Mouse (Mus musculus): ENCODE results near the gene Nmrk2. TPM values are rescaled to one million over a fixed set of nuclear protein-coding genes. Genes with fewer than 3 reads are reported as not detected.

Gene Nmrk2
- polyA plus RNA-seq, 1 experiment from 2014 or later = 0.14 TPM

- 79% methylated on average over 6 of the region's 6 CpGs for WGBS
- Histone ChIP-seq H3K4me1 (ENCODE audit: control insufficient read depth, insufficient read depth, low read length) (no peaks in the 10 kb centered on the region), H3K4me2 (replicated peaks; ENCODE audit: low read depth, low read length) (no peak overlapping the region), H3K27me3 (ENCODE audit: control insufficient read depth, insufficient read depth, low read length) (no peaks in the 10 kb centered on the region), H3K36me3 (ENCODE audit: control insufficient read depth, insufficient read depth, low read length) (peaks cover 74% of the 10 kb centered on the region), H3K9ac (replicated peaks; ENCODE audit: low read depth, low read length) (no peak overlapping the region), H3K27ac (ENCODE audit: low read length) (peak overlapping the region; percentile 27; the same call in 1 of the 2 replicates), H3K9me3 (ENCODE audit: control insufficient read depth, low read depth, low read length) (no peaks in the 10 kb centered on the region), H3K4me3 (ENCODE audit: low read depth, low read length) (no peak overlapping the region)
- no peak for ATAC-seq (ENCODE audit: insufficient number of reproducible peaks, insufficient read depth, low FRiP score, low read depth)
These were observed 47.1 kb downstream of the Nmrk2 start for GRCm38 (mm10) chr10:81154736-81155135.

- peaks cover 78% of the 10 kb centered on the region for H3K36me3 ChIP-seq (ENCODE audit: control insufficient read depth, insufficient read depth, low read length)
- no peaks in the 10 kb centered on the region for H3K9me3 ChIP-seq (ENCODE audit: control insufficient read depth, low read depth, low read length)
- 94% methylated on average over 12 of the region's 12 CpGs for WGBS
- no peak for ATAC-seq (ENCODE audit: insufficient number of reproducible peaks, insufficient read depth, low FRiP score, low read depth)
- H3K27ac ChIP-seq (ENCODE audit: low read length) = no peak overlapping the region
- H3K9ac ChIP-seq (replicated peaks; ENCODE audit: low read depth, low read length) = no peak overlapping the region
- no peak overlapping the region for H3K4me2 ChIP-seq (replicated peaks; ENCODE audit: low read depth, low read length)
- no peaks in the 10 kb centered on the region for H3K27me3 ChIP-seq (ENCODE audit: control insufficient read depth, insufficient read depth, low read length)
- H3K4me3 ChIP-seq (ENCODE audit: low read depth, low read length) = no peak overlapping the region
- H3K4me1 ChIP-seq (ENCODE audit: control insufficient read depth, insufficient read depth, low read length) = no peaks in the 10 kb centered on the region
These were observed 47.5 kb downstream of the Nmrk2 start for GRCm38 (mm10) chr10:81154313-81154712.

- peaks cover 82% of the 10 kb centered on the region for H3K36me3 ChIP-seq (ENCODE audit: control insufficient read depth, insufficient read depth, low read length)
- no peaks in the 10 kb centered on the region for H3K27me3 ChIP-seq (ENCODE audit: control insufficient read depth, insufficient read depth, low read length)
- H3K4me1 ChIP-seq (ENCODE audit: control insufficient read depth, insufficient read depth, low read length) = no peaks in the 10 kb centered on the region
- no peak overlapping the region for H3K27ac ChIP-seq (ENCODE audit: low read length)
- H3K4me2 ChIP-seq (replicated peaks; ENCODE audit: low read depth, low read length) = no peak overlapping the region
- ATAC-seq (ENCODE audit: insufficient number of reproducible peaks, insufficient read depth, low FRiP score, low read depth) = no peak
- no peaks in the 10 kb centered on the region for H3K9me3 ChIP-seq (ENCODE audit: control insufficient read depth, low read depth, low read length)
- H3K4me3 ChIP-seq (ENCODE audit: low read depth, low read length) = no peak overlapping the region
- no peak overlapping the region for H3K9ac ChIP-seq (replicated peaks; ENCODE audit: low read depth, low read length)
- 74% methylated on average over 12 of the region's 12 CpGs for WGBS
These were observed 49.2 kb downstream of the Nmrk2 start for GRCm38 (mm10) chr10:81152609-81153008.

- no peak overlapping the region for H3K9ac ChIP-seq (replicated peaks; ENCODE audit: low read depth, low read length)
- no peaks in the 10 kb centered on the region for H3K9me3 ChIP-seq (ENCODE audit: control insufficient read depth, low read depth, low read length)
- no peaks in the 10 kb centered on the region for H3K27me3 ChIP-seq (ENCODE audit: control insufficient read depth, insufficient read depth, low read length)
- no peak overlapping the region for H3K4me3 ChIP-seq (ENCODE audit: low read depth, low read length)
- H3K27ac ChIP-seq (ENCODE audit: low read length) = no peak overlapping the region
- H3K36me3 ChIP-seq (ENCODE audit: control insufficient read depth, insufficient read depth, low read length) = peaks cover 81% of the 10 kb centered on the region
- ATAC-seq (ENCODE audit: insufficient number of reproducible peaks, insufficient read depth, low FRiP score, low read depth) = no peak
- WGBS = 78% methylated on average over 6 of the region's 6 CpGs
- no peak overlapping the region for H3K4me2 ChIP-seq (replicated peaks; ENCODE audit: low read depth, low read length)
- H3K4me1 ChIP-seq (ENCODE audit: control insufficient read depth, insufficient read depth, low read length) = 0 out of 2 replicates have a peak, but pooled peaks cover 5% of the 10 kb centered on the region
These were observed 50.6 kb downstream of the Nmrk2 start for GRCm38 (mm10) chr10:81151261-81151660.

Other genes starting within 250 kb of the Nmrk2 start
- gene Gng7, start 187.1 kb downstream of the Nmrk2 start, polyA plus RNA-seq (2014; fragmentation: Nextera tagmentation; extraction: Ambion mirVana) = 4.7 and 5.9 TPM in 2 replicates
- 0.20 and 0.41 TPM in 2 replicates for gene Diras1, start 176.4 kb downstream of the Nmrk2 start, polyA plus RNA-seq (2014; fragmentation: Nextera tagmentation; extraction: Ambion mirVana)
- 10.3 and 11.9 TPM in 2 replicates for gene Slc39a3, start 164.6 kb downstream of the Nmrk2 start, polyA plus RNA-seq (2014; fragmentation: Nextera tagmentation; extraction: Ambion mirVana)
- 162 and 164 TPM in 2 replicates for gene Sgta, start 141.9 kb downstream of the Nmrk2 start, polyA plus RNA-seq (2014; fragmentation: Nextera tagmentation; extraction: Ambion mirVana)
- gene Thop1, start 132.0 kb downstream of the Nmrk2 start, polyA plus RNA-seq (2014; fragmentation: Nextera tagmentation; extraction: Ambion mirVana) = 38.2 and 39.9 TPM in 2 replicates
- gene Creb3l3, start 103.2 kb downstream of the Nmrk2 start, polyA plus RNA-seq (2014; fragmentation: Nextera tagmentation; extraction: Ambion mirVana) = 0.22 and 0.56 TPM in 2 replicates
- 164 and 167 TPM in 2 replicates for gene Map2k2, start 96.1 kb downstream of the Nmrk2 start, polyA plus RNA-seq (2014; fragmentation: Nextera tagmentation; extraction: Ambion mirVana)
- 25.5 and 27.4 TPM in 2 replicates for gene Zbtb7a, start 66.8 kb downstream of the Nmrk2 start, polyA plus RNA-seq (2014; fragmentation: Nextera tagmentation; extraction: Ambion mirVana)
- gene Pias4, start 34.1 kb downstream of the Nmrk2 start, polyA plus RNA-seq (2014; fragmentation: Nextera tagmentation; extraction: Ambion mirVana) = 32.7 and 40.9 TPM in 2 replicates
- gene Eef2, start 25.4 kb downstream of the Nmrk2 start, polyA plus RNA-seq (2014; fragmentation: Nextera tagmentation; extraction: Ambion mirVana) = 416 and 434 TPM in 2 replicates
- 48.9 and 58.7 TPM in 2 replicates for gene Dapk3, start 19.0 kb downstream of the Nmrk2 start, polyA plus RNA-seq (2014; fragmentation: Nextera tagmentation; extraction: Ambion mirVana)
- not detected in 2 replicates for gene 4930442H23Rik, start 18.2 kb downstream of the Nmrk2 start, polyA plus RNA-seq (2014; fragmentation: Nextera tagmentation; extraction: Ambion mirVana)
- 1.9 and 2.2 TPM in 2 replicates for gene Atcay, start 28.8 kb upstream of the Nmrk2 start, polyA plus RNA-seq (2014; fragmentation: Nextera tagmentation; extraction: Ambion mirVana)
- gene Zfr2, start 31.1 kb upstream of the Nmrk2 start, polyA plus RNA-seq (2014; fragmentation: Nextera tagmentation; extraction: Ambion mirVana) = 9.2 and 10.8 TPM in 2 replicates
- 3.4 and 3.9 TPM in 2 replicates for gene Matk, start 50.9 kb upstream of the Nmrk2 start, polyA plus RNA-seq (2014; fragmentation: Nextera tagmentation; extraction: Ambion mirVana)
- 223 and 246 TPM in 2 replicates for gene Mrpl54, start 64.9 kb upstream of the Nmrk2 start, polyA plus RNA-seq (2014; fragmentation: Nextera tagmentation; extraction: Ambion mirVana)
- gene Apba3, start 64.9 kb upstream of the Nmrk2 start, polyA plus RNA-seq (2014; fragmentation: Nextera tagmentation; extraction: Ambion mirVana) = 47.0 and 51.1 TPM in 2 replicates
- gene Tjp3, start 89.5 kb upstream of the Nmrk2 start, polyA plus RNA-seq (2014; fragmentation: Nextera tagmentation; extraction: Ambion mirVana) = 21.6 and 25.2 TPM in 2 replicates
- gene Pip5k1c, start 90.9 kb upstream of the Nmrk2 start, polyA plus RNA-seq (2014; fragmentation: Nextera tagmentation; extraction: Ambion mirVana) = 50.1 and 51.4 TPM in 2 replicates
- 21.3 and 21.7 TPM in 2 replicates for gene Cactin, start 119.1 kb upstream of the Nmrk2 start, polyA plus RNA-seq (2014; fragmentation: Nextera tagmentation; extraction: Ambion mirVana)
- gene Tbxa2r, start 126.7 kb upstream of the Nmrk2 start, polyA plus RNA-seq (2014; fragmentation: Nextera tagmentation; extraction: Ambion mirVana) = 23.1 and 23.4 TPM in 2 replicates
- gene Gipc3, start 141.2 kb upstream of the Nmrk2 start, polyA plus RNA-seq (2014; fragmentation: Nextera tagmentation; extraction: Ambion mirVana) = 0.07 TPM in 1 of 2 replicates, not detected in the other
- gene Hmg20b, start 148.4 kb upstream of the Nmrk2 start, polyA plus RNA-seq (2014; fragmentation: Nextera tagmentation; extraction: Ambion mirVana) = 98.6 TPM in 2 replicates
- 4.7 and 4.8 TPM in 2 replicates for gene Mfsd12, start 155.4 kb upstream of the Nmrk2 start, polyA plus RNA-seq (2014; fragmentation: Nextera tagmentation; extraction: Ambion mirVana)
- 0.43 and 0.59 TPM in 2 replicates for gene 4930404N11Rik, start 163.8 kb upstream of the Nmrk2 start, polyA plus RNA-seq (2014; fragmentation: Nextera tagmentation; extraction: Ambion mirVana)
- 81.3 and 88.7 TPM in 2 replicates for gene Fzr1, start 176.5 kb upstream of the Nmrk2 start, polyA plus RNA-seq (2014; fragmentation: Nextera tagmentation; extraction: Ambion mirVana)
- 44.8 and 48.5 TPM in 2 replicates for gene Dohh, start 182.4 kb upstream of the Nmrk2 start, polyA plus RNA-seq (2014; fragmentation: Nextera tagmentation; extraction: Ambion mirVana)
- gene Gm48551, start 182.4 kb upstream of the Nmrk2 start, polyA plus RNA-seq (2014; fragmentation: Nextera tagmentation; extraction: Ambion mirVana) = 3.1 and 4.1 TPM in 2 replicates
- gene Gm48552, start 187.0 kb upstream of the Nmrk2 start, polyA plus RNA-seq (2014; fragmentation: Nextera tagmentation; extraction: Ambion mirVana) = 1.0 and 1.1 TPM in 2 replicates
- 17.7 and 21.5 TPM in 2 replicates for gene Smim24, start 191.0 kb upstream of the Nmrk2 start, polyA plus RNA-seq (2014; fragmentation: Nextera tagmentation; extraction: Ambion mirVana)

Measured in stomach, embryonic 14.5 days (tissue).